Mouse (Mus musculus) CD4-positive, CD25-positive, alpha-beta regulatory T cell, adult 2 months (primary cell): Measurements from ENCODE around the gene Lman2l.

Source experiments
- DNase-seq: peaks from one replicate; pipeline ENCODE4 v3.0.0-alpha.2; 2012; ENCODE audit warnings: low read depth, low spot score

Gene Lman2l

GRCm38 (mm10) chr1:36444471-36445464 lies at the start of gene Lman2l:
Gene Lman2l, minus strand, starts transcription at chr1:36445271.
- DNase-seq, result peak; percentile 95

GRCm38 (mm10) chr1:36493299-36493698 lies 48.2 kb upstream of the Lman2l start:
- DNase-seq, result no peak

- no peak for DNase-seq
Measured at GRCm38 (mm10) chr1:36492416-36493139, 47.5 kb upstream of the Lman2l start.

- no peak for DNase-seq
Measured at GRCm38 (mm10) chr1:36489661-36490060, 44.6 kb upstream of the Lman2l start.

- DNase-seq, result no peak
Measured at GRCm38 (mm10) chr1:36487111-36487510, 42.0 kb upstream of the Lman2l start.

GRCm38 (mm10) chr1:36485080-36485479 lies 40.0 kb upstream of the Lman2l start:
- DNase-seq, result no peak

- no peak for DNase-seq
Measured at GRCm38 (mm10) chr1:36483825-36484224, 38.8 kb upstream of the Lman2l start.

GRCm38 (mm10) chr1:36479903-36480899 lies 35.1 kb upstream of the Lman2l start:
- no peak for DNase-seq

- no peak for DNase-seq
Measured at GRCm38 (mm10) chr1:36478343-36478795, 33.3 kb upstream of the Lman2l start.

- no peak for DNase-seq
Measured at GRCm38 (mm10) chr1:36476426-36476825, 31.4 kb upstream of the Lman2l start.

- no peak for DNase-seq
Measured at GRCm38 (mm10) chr1:36475480-36476110, 30.5 kb upstream of the Lman2l start.

- no peak for DNase-seq
Measured at GRCm38 (mm10) chr1:36474646-36475045, 29.6 kb upstream of the Lman2l start.

- no peak for DNase-seq
Measured at GRCm38 (mm10) chr1:36473211-36473780, 28.2 kb upstream of the Lman2l start.

- DNase-seq, result no peak
Measured at GRCm38 (mm10) chr1:36472106-36472440, 27.0 kb upstream of the Lman2l start.

- DNase-seq, result peak; percentile 93
Measured at GRCm38 (mm10) chr1:36471181-36472105, 26.4 kb upstream of the Lman2l start, which contains the start of gene Cnnm4. Gene Cnnm4, plus strand, starts transcription at chr1:36471620.

- no peak for DNase-seq
Measured at GRCm38 (mm10) chr1:36469811-36470444, 24.9 kb upstream of the Lman2l start.

- DNase-seq, result no peak
Measured at GRCm38 (mm10) chr1:36467446-36467845, 22.4 kb upstream of the Lman2l start.

- DNase-seq, result no peak
Measured at GRCm38 (mm10) chr1:36465641-36466160, 20.6 kb upstream of the Lman2l start.

- peak; percentile 39 for DNase-seq
Measured at GRCm38 (mm10) chr1:36461829-36462228, 16.8 kb upstream of the Lman2l start.
